Mouse (Mus musculus): ENCODE data around the gene Prpf3. TPM values are rescaled to one million over a fixed set of nuclear protein-coding genes. Genes with fewer than 3 reads are reported as not detected.

Prpf3 gene
- 6.4 and 21.3 TPM in 2 replicates for polyA plus RNA-seq (2012; rRNA removed; ENCODE audit: low replicate concordance)

GRCm38 (mm10) chr3:95855502-95856089, at the start of gene Prpf3:
Prpf3 (minus strand) TSS chr3:95855885.

GRCm38 (mm10) chr3:95904568-95904967, 48.9 kb upstream of the Prpf3 start, which contains the start of gene Car14:
Car14 (minus strand) TSS chr3:95904691.

GRCm38 (mm10) chr3:95893606-95894316, 38.1 kb upstream of the Prpf3 start, which contains the start of gene Aph1a:
Aph1a (plus strand) TSS chr3:95893969.

GRCm38 (mm10) chr3:95891211-95892065, 35.8 kb upstream of the Prpf3 start, which contains the start of gene BC028528:
BC028528 (minus strand) TSS chr3:95892005.

GRCm38 (mm10) chr3:95881979-95882815, 26.5 kb upstream of the Prpf3 start, which contains the start of gene Ciart:
Ciart (minus strand) TSS chr3:95882251.

GRCm38 (mm10) chr3:95871392-95871867, 15.7 kb upstream of the Prpf3 start, which contains the start of gene Mrps21:
Mrps21 (minus strand) TSS chr3:95871519.

GRCm38 (mm10) chr3:95818571-95819288, 37.0 kb downstream of the Prpf3 start, which contains the start of gene Rprd2:
Rprd2 (minus strand) TSS chr3:95818863.

Other genes starting within 250 kb of the Prpf3 start
- 7.5 and 10.8 TPM in 2 replicates for gene Ensa, start 230.9 kb downstream of the Prpf3 start, polyA plus RNA-seq (2012; rRNA removed; ENCODE audit: low replicate concordance)
- 44.9 and 263 TPM in 2 replicates for gene Mcl1, start 197.1 kb downstream of the Prpf3 start, polyA plus RNA-seq (2012; rRNA removed; ENCODE audit: low replicate concordance)
- 32.7 and 34.1 TPM in 2 replicates for gene Adamtsl4, start 168.0 kb downstream of the Prpf3 start, polyA plus RNA-seq (2012; rRNA removed; ENCODE audit: low replicate concordance)
- 535 and 688 TPM in 2 replicates for gene Ecm1, start 116.3 kb downstream of the Prpf3 start, polyA plus RNA-seq (2012; rRNA removed; ENCODE audit: low replicate concordance)
- 30.0 and 32.6 TPM in 2 replicates for gene Tars2, start 95.7 kb downstream of the Prpf3 start, polyA plus RNA-seq (2012; rRNA removed; ENCODE audit: low replicate concordance)
- 9.7 and 14.1 TPM in 2 replicates for gene Rprd2, start 37.0 kb downstream of the Prpf3 start, polyA plus RNA-seq (2012; rRNA removed; ENCODE audit: low replicate concordance)
- 33.0 and 52.1 TPM in 2 replicates for gene Mrps21, start 15.6 kb upstream of the Prpf3 start, polyA plus RNA-seq (2012; rRNA removed; ENCODE audit: low replicate concordance)
- 3.5 and 6.0 TPM in 2 replicates for gene Ciart, start 26.4 kb upstream of the Prpf3 start, polyA plus RNA-seq (2012; rRNA removed; ENCODE audit: low replicate concordance)
- 7.6 and 27.9 TPM in 2 replicates for gene BC028528, start 36.1 kb upstream of the Prpf3 start, polyA plus RNA-seq (2012; rRNA removed; ENCODE audit: low replicate concordance)
- gene Aph1a, start 38.1 kb upstream of the Prpf3 start, polyA plus RNA-seq (2012; rRNA removed; ENCODE audit: low replicate concordance): 141 and 158 TPM in 2 replicates
- gene Car14, start 48.8 kb upstream of the Prpf3 start, polyA plus RNA-seq (2012; rRNA removed; ENCODE audit: low replicate concordance): 0.67 and 18.1 TPM in 2 replicates
- 8.2 and 8.7 TPM in 2 replicates for gene Anp32e, start 73.4 kb upstream of the Prpf3 start, polyA plus RNA-seq (2012; rRNA removed; ENCODE audit: low replicate concordance)
- gene Plekho1, start 140.1 kb upstream of the Prpf3 start, polyA plus RNA-seq (2012; rRNA removed; ENCODE audit: low replicate concordance): 53.2 and 72.6 TPM in 2 replicates
- gene Vps45, start 202.6 kb upstream of the Prpf3 start, polyA plus RNA-seq (2012; rRNA removed; ENCODE audit: low replicate concordance): 4.3 and 7.9 TPM in 2 replicates
- 10.1 and 22.4 TPM in 2 replicates for gene Otud7b, start 248.6 kb upstream of the Prpf3 start, polyA plus RNA-seq (2012; rRNA removed; ENCODE audit: low replicate concordance)